Mouse (Mus musculus) midbrain, embryonic 12.5 days (tissue): ENCODE measurements around the gene Tsen54. TPM values are rescaled to one million over a fixed set of nuclear protein-coding genes. Genes with fewer than 3 reads are reported as not detected.

Experiments used
- ATAC-seq: fragments of 200-750 bp; cut with Nextera tagmentation; 2 replicates; pipeline ENCODE4 v1.8.0; 2017; ENCODE audit warnings: low read depth, moderate TSS enrichment, moderate library complexity; ENCODE audit not compliant: low FRiP score
- H3K27ac ChIP-seq: fragments of 300-500 bp; sonication (generic); replicated peaks from 2 replicates; pipeline ENCODE4 v1.5.1; 2016; ENCODE audit warnings: mild to moderate bottlenecking
- H3K27me3 ChIP-seq: fragments of 300-500 bp; sonication (generic); 2 replicates; pipeline ENCODE4 v1.6.1; 2016; ENCODE audit warnings: mild to moderate bottlenecking
- H3K36me3 ChIP-seq: fragments of 300-500 bp; sonication (generic); 2 replicates; pipeline ENCODE4 v1.6.1; 2016
- H3K4me1 ChIP-seq: fragments of 300-500 bp; sonication (generic); 2 replicates; pipeline ENCODE4 v1.6.1; 2016
- H3K4me2 ChIP-seq: fragments of 300-500 bp; sonication (generic); replicated peaks from 2 replicates; pipeline ENCODE4 v1.6.1; 2016; ENCODE audit warnings: mild to moderate bottlenecking, moderate library complexity
- H3K4me3 ChIP-seq: fragments of 300-500 bp; sonication (generic); 2 replicates; pipeline ENCODE4 v1.5.1; 2016; ENCODE audit warnings: mild to moderate bottlenecking
- H3K9ac ChIP-seq: fragments of 300-500 bp; sonication (generic); replicated peaks from 2 replicates; pipeline ENCODE4 v1.6.1; 2016; ENCODE audit warnings: mild to moderate bottlenecking, moderate library complexity
- H3K9me3 ChIP-seq: fragments of 300-500 bp; sonication (generic); 2 replicates; pipeline ENCODE4 v1.6.1; 2016; ENCODE audit warnings: mild to moderate bottlenecking
- WGBS: fragments of 180-500 bp; shearing (Covaris S2); methylation state at CpG from one replicate; pipeline ENCODE4 v1.1.7; 2016; 5-methylcytosine and 5-hydroxymethylcytosine counted together
- polyA plus RNA-seq: library from polyadenylated mRNA; unstranded; fragments of >200 nt; fragmentation: Nextera tagmentation; extraction: Ambion mirVana; gene quantifications from 2 replicates; pipeline ENCODE4 v1.2.1, GENCODE M21; 2016

Tsen54 gene
- polyA plus RNA-seq, 1 experiment from 2014 or later = 30.9 TPM

- ATAC-seq = no peak; the same call in 1 of the 2 replicates
- peaks cover 62% of the 10 kb centered on the region for H3K36me3 ChIP-seq
- H3K4me1 ChIP-seq = peaks cover 52% of the 10 kb centered on the region
- H3K9ac ChIP-seq = no peak overlapping the region
- H3K27ac ChIP-seq = peak overlapping the region; percentile 39
- H3K4me3 ChIP-seq = no peak overlapping the region
- no peaks in the 10 kb centered on the region for H3K27me3 ChIP-seq
- H3K4me2 ChIP-seq = no peak overlapping the region
- H3K9me3 ChIP-seq = no peaks in the 10 kb centered on the region
- 82% methylated on average over 6 of the region's 6 CpGs for WGBS
Observed at GRCm38 (mm10) chr11:115807306-115807705, 7.2 kb upstream of the Tsen54 start.

GRCm38 (mm10) chr11:115807971-115808370, 6.6 kb upstream of the Tsen54 start:
- H3K27ac ChIP-seq = peak overlapping the region; percentile 39

GRCm38 (mm10) chr11:115808696-115809310, 5.7 kb upstream of the Tsen54 start:
- Histone ChIP-seq H3K27ac (peak overlapping the region; percentile 39), H3K4me3 (no peak overlapping the region), H3K36me3 (peaks cover 47% of the 10 kb centered on the region), H3K9ac (peak overlapping the region; percentile 16; the same call in 1 of the 2 replicates), H3K9me3 (no peaks in the 10 kb centered on the region), H3K27me3 (no peaks in the 10 kb centered on the region), H3K4me1 (peaks cover 60% of the 10 kb centered on the region), H3K4me2 (peak overlapping the region; percentile 10; the same call in 1 of the 2 replicates)
- WGBS = 75% methylated on average over 10 of the region's 10 CpGs
- no peak for ATAC-seq

More at GRCm38 (mm10) chr11:115807971-115808370, 6.6 kb upstream of the Tsen54 start:
- no peak overlapping the region for H3K4me3 ChIP-seq
- no peak overlapping the region for H3K4me2 ChIP-seq
- H3K9ac ChIP-seq = no peak overlapping the region
- 59% methylated on average over 11 of the region's 11 CpGs for WGBS
- peaks cover 56% of the 10 kb centered on the region for H3K36me3 ChIP-seq
- no peaks in the 10 kb centered on the region for H3K27me3 ChIP-seq
- peaks cover 59% of the 10 kb centered on the region for H3K4me1 ChIP-seq
- no peaks in the 10 kb centered on the region for H3K9me3 ChIP-seq
- no peak for ATAC-seq

- no peaks in the 10 kb centered on the region for H3K27me3 ChIP-seq
- H3K4me3 ChIP-seq = no peak overlapping the region
- peaks cover 62% of the 10 kb centered on the region for H3K4me1 ChIP-seq
- ATAC-seq = no peak
- no peaks in the 10 kb centered on the region for H3K9me3 ChIP-seq
- H3K36me3 ChIP-seq = peaks cover 44% of the 10 kb centered on the region
- 75% methylated on average over 8 of the region's 8 CpGs for WGBS
- H3K27ac ChIP-seq = peak overlapping the region; percentile 39; the same call in 1 of the 2 replicates
- H3K9ac ChIP-seq = peak overlapping the region; percentile 16; the same call in 1 of the 2 replicates
- H3K4me2 ChIP-seq = peak overlapping the region; percentile 10; the same call in 1 of the 2 replicates
Observed at GRCm38 (mm10) chr11:115809311-115809781, 5.2 kb upstream of the Tsen54 start.

GRCm38 (mm10) chr11:115810377-115810776, 4.1 kb upstream of the Tsen54 start:
- no peak overlapping the region for H3K4me3 ChIP-seq

GRCm38 (mm10) chr11:115811381-115812093, 3.0 kb upstream of the Tsen54 start:
- Histone ChIP-seq H3K4me1 (peaks cover 74% of the 10 kb centered on the region), H3K9ac (no peak overlapping the region; the same call in 1 of the 2 replicates), H3K27me3 (no peaks in the 10 kb centered on the region), H3K9me3 (no peaks in the 10 kb centered on the region), H3K4me3 (peak overlapping the region; percentile 94), H3K4me2 (peak overlapping the region; percentile 90), H3K27ac (no peak overlapping the region), H3K36me3 (peaks cover 27% of the 10 kb centered on the region)
- WGBS = 88% methylated on average over 20 of the region's 20 CpGs
- ATAC-seq = no peak

More at GRCm38 (mm10) chr11:115810377-115810776, 4.1 kb upstream of the Tsen54 start:
- H3K27me3 ChIP-seq = no peaks in the 10 kb centered on the region
- no peaks in the 10 kb centered on the region for H3K9me3 ChIP-seq
- no peak overlapping the region; the same call in 1 of the 2 replicates for H3K4me2 ChIP-seq
- peaks cover 34% of the 10 kb centered on the region for H3K36me3 ChIP-seq
- H3K27ac ChIP-seq = no peak overlapping the region
- peaks cover 67% of the 10 kb centered on the region for H3K4me1 ChIP-seq
- 84% methylated on average over 14 of the region's 14 CpGs for WGBS
- ATAC-seq = no peak
- no peak overlapping the region for H3K9ac ChIP-seq

GRCm38 (mm10) chr11:115812095-115812494, 2.4 kb upstream of the Tsen54 start:
- no peak for ATAC-seq
- H3K9me3 ChIP-seq = no peaks in the 10 kb centered on the region

GRCm38 (mm10) chr11:115812533-115813420, 1.7 kb upstream of the Tsen54 start:
- peak; percentile 44 for ATAC-seq
- Histone ChIP-seq H3K4me2 (peak overlapping the region; percentile 90), H3K36me3 (peaks cover 27% of the 10 kb centered on the region), H3K4me1 (peaks cover 66% of the 10 kb centered on the region), H3K27ac (peak overlapping the region; percentile 60), H3K4me3 (peak overlapping the region; percentile 94), H3K27me3 (no peaks in the 10 kb centered on the region), H3K9ac (peak overlapping the region; percentile 76), H3K9me3 (no peaks in the 10 kb centered on the region)
- WGBS = 4% methylated on average over 28 of the region's 28 CpGs

More at GRCm38 (mm10) chr11:115812095-115812494, 2.4 kb upstream of the Tsen54 start:
- H3K9ac ChIP-seq = peak overlapping the region; percentile 76; the same call in 1 of the 2 replicates
- no peak overlapping the region for H3K27ac ChIP-seq
- 41% methylated on average over 7 of the region's 7 CpGs for WGBS
- H3K36me3 ChIP-seq = peaks cover 27% of the 10 kb centered on the region
- peaks cover 72% of the 10 kb centered on the region for H3K4me1 ChIP-seq
- peak overlapping the region; percentile 94 for H3K4me3 ChIP-seq
- H3K27me3 ChIP-seq = no peaks in the 10 kb centered on the region
- H3K4me2 ChIP-seq = peak overlapping the region; percentile 90

GRCm38 (mm10) chr11:115813507-115814296, 822 bp upstream of the Tsen54 start, which contains the start of gene Caskin2:
Gene Caskin2, minus strand, starts transcription at chr11:115813639.
- Histone ChIP-seq H3K4me3 (peak within 1 kb of the TSS; percentile 94), H3K27ac (peak within 1 kb of the TSS; percentile 84), H3K4me1 (peaks cover 56% of the 10 kb centered on the region), H3K4me2 (peak within 1 kb of the TSS; percentile 90), H3K9me3 (no peaks in the 10 kb centered on the region), H3K36me3 (peaks cover 32% of the 10 kb centered on the region), H3K27me3 (no peaks in the 10 kb centered on the region), H3K9ac (peak within 1 kb of the TSS; percentile 93)
- under 1% methylated on average over 44 of the region's 44 CpGs for WGBS
- peak; percentile 93 for ATAC-seq

GRCm38 (mm10) chr11:115817331-115817730, 2.8 kb downstream of the Tsen54 start:
- H3K9ac ChIP-seq = no peak overlapping the region
- no peak for ATAC-seq
- H3K9me3 ChIP-seq = no peaks in the 10 kb centered on the region
- 91% methylated on average over 5 of the region's 5 CpGs for WGBS
- peaks cover 21% of the 10 kb centered on the region for H3K4me1 ChIP-seq
- H3K27ac ChIP-seq = no peak overlapping the region
- no peak overlapping the region for H3K4me3 ChIP-seq
- peaks cover 4% of the 10 kb centered on the region; the same call in 1 of the 2 replicates for H3K27me3 ChIP-seq
- H3K36me3 ChIP-seq = peaks cover 45% of the 10 kb centered on the region
- H3K4me2 ChIP-seq = no peak overlapping the region
